Mouse (Mus musculus): ENCODE measurements around the gene Pebp1.

GRCm38 (mm10) chr5:117304947-117305346, 17.5 kb upstream of the Pebp1 start:
- TF ChIP-seq MYOD1 (IDR thresholded peaks at IDR 0.05; ENCODE audit: control insufficient read depth, insufficient read length, low read depth) (no peak), MYOG (IDR thresholded peaks at IDR 0.05; ENCODE audit: control insufficient read depth, extremely low read depth, insufficient read length) (no peak), CTCF (IDR thresholded peaks at IDR 0.05; ENCODE audit: control insufficient read depth, insufficient read depth, insufficient read length) (no peak), MAX (IDR thresholded peaks at IDR 0.05) (no peak), CEBPB (IDR thresholded peaks at IDR 0.05; ENCODE audit: low read depth) (no peak), FOSL1 (IDR thresholded peaks at IDR 0.05; ENCODE audit: insufficient read depth, low read length, poor library complexity, severe bottlenecking) (no peak)
